Mouse (Mus musculus): ENCODE measurements around the gene Aurka. TPM values are rescaled to one million over a fixed set of nuclear protein-coding genes. Genes with fewer than 3 reads are reported as not detected.

Aurka gene
- polyA plus RNA-seq, 1 experiment from 2014 or later, result 86.6 TPM

DNA sequence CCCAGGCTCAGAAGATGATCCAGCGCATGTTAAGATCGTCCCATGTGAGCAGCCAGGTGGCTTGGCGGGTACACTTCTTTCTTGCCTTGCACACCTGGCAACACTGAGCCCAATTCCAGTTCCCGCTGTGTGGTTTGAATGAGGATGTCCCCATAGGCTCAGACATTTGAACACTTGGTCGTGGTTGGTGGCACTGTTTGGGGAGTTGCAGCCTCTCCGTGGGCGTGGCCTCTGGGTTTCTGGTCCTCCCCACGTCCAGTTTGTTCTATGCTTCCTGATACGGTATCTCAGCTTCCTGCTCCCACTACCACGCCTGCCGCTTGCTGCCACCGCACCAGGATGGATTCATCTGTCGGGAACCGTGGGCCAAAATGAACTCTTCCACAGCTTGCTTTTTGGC is 20.6 kb downstream of the Aurka start:
- peaks cover 25% of the 10 kb centered on the region for H3K36me3 ChIP-seq
- H3K4me2 ChIP-seq, result peak overlapping the region; percentile 91

DNA sequence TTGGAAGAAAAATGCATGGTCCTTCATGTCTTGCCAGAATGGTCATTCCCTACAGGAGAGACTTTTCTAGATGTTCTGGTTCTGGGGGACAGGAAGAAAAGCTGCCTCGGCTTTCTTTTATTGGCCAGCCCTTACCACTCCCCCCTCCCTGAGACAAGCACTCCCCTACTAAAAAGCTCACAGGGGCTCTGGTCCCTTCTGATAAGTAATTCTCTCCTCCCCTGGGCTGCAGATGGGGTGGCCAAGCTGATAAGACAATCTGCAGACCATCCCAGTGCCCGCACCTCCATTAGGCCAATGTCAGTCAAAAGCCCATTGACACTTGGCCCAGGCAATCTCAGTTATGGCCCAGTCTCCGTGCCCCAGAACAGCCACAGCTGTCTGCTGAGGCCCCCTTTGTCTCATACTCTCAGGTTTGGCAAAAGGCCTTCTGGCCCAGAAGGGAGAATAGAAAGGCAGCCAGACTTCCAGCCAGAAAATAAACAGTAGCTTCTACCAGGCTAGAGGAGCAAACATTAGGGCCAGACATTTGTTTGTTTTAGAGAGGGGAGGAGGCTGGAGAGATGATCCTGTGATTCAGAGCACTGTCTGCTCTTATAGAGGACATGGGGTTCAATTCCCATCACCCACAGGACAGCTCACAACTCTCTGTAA is 21.9 kb downstream of the Aurka start:
- Histone ChIP-seq H3K4me2 (peak overlapping the region; percentile 91), H3K9ac (peak overlapping the region; percentile 47), H3K27me3 (replicated peaks) (no peaks in the 10 kb centered on the region), H3K27ac (replicated peaks) (peak overlapping the region; percentile 69), H3K9me3 (peaks cover 1% of the 10 kb centered on the region; the same call in 1 of the 2 replicates), H3K36me3 (peaks cover 12% of the 10 kb centered on the region), H3K4me1 (peaks cover 49% of the 10 kb centered on the region), H3K4me3 (peak overlapping the region; percentile 77)
- ATAC-seq (ENCODE audit: extremely low read depth, insufficient number of reproducible peaks, low FRiP score, low TSS enrichment), result no peak
- WGBS, result 24% methylated on average over 3 of the region's 3 CpGs

More for the DNA sequence above, 20.6 kb downstream of the Aurka start:
- peaks cover 44% of the 10 kb centered on the region for H3K4me1 ChIP-seq
- no peaks in the 10 kb centered on the region for H3K9me3 ChIP-seq
- H3K27ac ChIP-seq (replicated peaks), result 0 out of 2 replicates have a peak overlapping the region, but pooled peaks have one; percentile 69
- WGBS, result 74% methylated on average over 14 of the region's 14 CpGs
- H3K9ac ChIP-seq, result no peak overlapping the region
- no peak for ATAC-seq (ENCODE audit: extremely low read depth, insufficient number of reproducible peaks, low FRiP score, low TSS enrichment)
- H3K27me3 ChIP-seq (replicated peaks), result no peaks in the 10 kb centered on the region
- peak overlapping the region; percentile 77 for H3K4me3 ChIP-seq

DNA sequence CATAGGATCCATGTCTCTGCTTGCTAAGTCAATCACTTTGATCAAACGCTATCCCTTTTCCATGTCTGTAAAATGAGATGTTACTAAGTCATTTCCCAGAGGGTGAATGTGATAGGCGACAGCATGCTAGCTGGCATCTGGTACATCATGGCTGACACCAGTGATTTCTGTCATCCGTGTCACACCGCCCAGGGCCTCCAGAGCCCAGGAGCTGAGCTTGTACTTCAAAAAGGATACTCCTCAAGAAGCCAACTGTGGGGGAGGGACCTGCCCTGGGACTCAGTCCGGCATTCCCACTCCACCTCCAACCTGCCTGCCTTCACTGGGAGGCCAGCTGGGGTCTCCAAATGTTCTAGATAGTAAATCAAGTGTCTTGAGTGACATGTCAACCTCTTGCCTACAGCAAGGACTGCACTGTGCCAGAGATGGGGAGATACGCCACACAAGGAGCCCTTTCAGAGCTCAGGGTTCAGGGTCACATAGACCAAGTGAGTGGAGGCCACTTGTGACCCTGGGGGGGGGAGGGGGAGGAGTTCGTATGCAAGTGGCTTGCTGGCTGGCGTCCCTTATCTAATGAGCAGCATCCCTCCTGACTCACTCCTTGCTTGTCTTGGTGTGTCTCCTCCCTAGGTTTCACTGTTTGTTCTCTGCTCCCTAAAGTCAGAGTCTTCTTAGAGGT is 23.3 kb downstream of the Aurka start:
- 0 out of 2 replicates have a peak, but pooled peaks have one; percentile 5 for ATAC-seq (ENCODE audit: extremely low read depth, insufficient number of reproducible peaks, low FRiP score, low TSS enrichment)

DNA sequence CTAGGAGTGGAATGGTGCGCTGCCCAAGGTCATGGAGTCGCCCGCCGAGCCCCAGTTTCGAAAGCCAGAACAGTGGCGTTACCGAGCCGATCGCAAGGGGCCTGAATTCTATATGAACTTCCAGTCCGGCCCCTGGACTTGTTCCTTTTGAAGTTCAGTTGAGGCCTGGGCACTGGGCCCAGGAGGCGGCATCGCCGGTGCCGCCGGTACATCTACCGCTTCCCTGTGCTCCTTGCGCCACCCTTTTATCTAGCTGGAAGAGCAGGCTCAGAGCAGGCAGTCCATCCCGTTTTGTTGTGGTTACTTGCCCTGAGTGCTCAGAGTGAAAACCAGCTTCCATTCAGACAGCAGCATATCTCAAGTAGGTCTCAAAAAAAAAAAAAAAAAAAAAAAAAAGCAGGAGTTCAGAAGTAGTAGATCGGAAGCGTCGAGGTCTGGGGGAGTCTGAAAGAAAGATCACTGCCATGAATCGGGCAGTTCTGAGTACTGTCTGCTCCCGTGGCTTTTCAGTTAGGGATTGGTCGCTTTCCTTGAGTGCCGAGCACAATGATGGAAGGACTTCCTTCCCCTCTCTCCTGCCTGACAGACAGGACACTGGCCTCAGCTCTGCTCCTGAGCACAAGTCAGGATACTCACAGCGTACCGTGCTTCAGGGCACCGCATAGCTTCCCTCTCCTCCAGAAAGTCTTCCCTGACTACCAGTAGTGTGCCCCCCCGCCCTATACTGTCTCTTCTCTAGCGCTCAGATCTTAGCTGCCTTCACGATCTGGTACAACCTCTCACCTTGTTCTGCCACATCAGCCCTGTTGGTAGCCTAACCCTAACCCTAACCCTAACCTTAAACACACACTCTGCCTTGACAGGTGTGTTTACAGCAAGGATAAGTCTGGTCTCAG is 24.1 kb downstream of the Aurka start:
- H3K4me1 ChIP-seq, result peaks cover 49% of the 10 kb centered on the region
- no peak for ATAC-seq (ENCODE audit: extremely low read depth, insufficient number of reproducible peaks, low FRiP score, low TSS enrichment)
- H3K9ac ChIP-seq, result peak overlapping the region; percentile 87

More for the DNA sequence above, 23.3 kb downstream of the Aurka start:
- peak overlapping the region; percentile 87 for H3K9ac ChIP-seq
- 48% methylated on average over 8 of the region's 8 CpGs for WGBS
- H3K4me2 ChIP-seq, result peak overlapping the region; percentile 91
- H3K27me3 ChIP-seq (replicated peaks), result no peaks in the 10 kb centered on the region
- H3K4me3 ChIP-seq, result peak overlapping the region; percentile 77
- H3K36me3 ChIP-seq, result no peaks in the 10 kb centered on the region
- peaks cover 11% of the 10 kb centered on the region for H3K9me3 ChIP-seq
- peak overlapping the region; percentile 69 for H3K27ac ChIP-seq (replicated peaks)
- peaks cover 49% of the 10 kb centered on the region for H3K4me1 ChIP-seq

DNA sequence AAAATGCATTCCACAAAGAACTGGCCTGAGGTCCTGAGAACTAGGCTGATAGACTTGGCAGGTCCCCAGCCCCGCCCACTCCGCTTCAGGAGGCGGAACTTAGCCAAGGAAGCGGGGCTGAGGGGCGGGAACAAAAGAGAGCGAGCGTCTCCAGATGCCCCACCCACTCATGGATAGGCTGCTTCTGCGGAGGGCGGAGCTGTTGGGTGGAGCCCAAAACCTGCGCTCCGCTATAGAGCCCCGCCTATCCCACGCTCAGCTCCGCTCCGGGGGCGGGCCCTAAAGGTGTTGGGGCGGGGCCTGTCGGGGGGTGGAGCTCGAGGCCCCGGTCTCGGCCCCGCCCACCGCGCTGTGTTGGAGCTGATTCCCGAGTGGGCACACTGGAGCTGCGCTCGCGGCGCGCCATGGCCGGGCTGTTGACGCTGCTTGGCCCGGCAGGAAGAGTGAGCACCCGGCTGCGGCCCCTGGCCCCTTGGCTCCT is 25.0 kb downstream of the Aurka start, which contains the start of gene Fam210b:
Gene Fam210b (plus strand): TSS at position 308 of the 481 bp plus-strand sequence.
- H3K27me3 ChIP-seq (replicated peaks), result no peaks in the 10 kb centered on the region
- H3K9me3 ChIP-seq, result peaks cover 11% of the 10 kb centered on the region
- peaks cover 39% of the 10 kb centered on the region for H3K4me1 ChIP-seq
- peak within 1 kb of the TSS; percentile 67 for H3K27ac ChIP-seq (replicated peaks)
- WGBS, result under 1% methylated on average over 33 of the region's 35 CpGs
- no peaks in the 10 kb centered on the region for H3K36me3 ChIP-seq
- peak; percentile 93 for ATAC-seq (ENCODE audit: extremely low read depth, insufficient number of reproducible peaks, low FRiP score, low TSS enrichment)
- peak within 1 kb of the TSS; percentile 87 for H3K9ac ChIP-seq
- peak within 1 kb of the TSS; percentile 91 for H3K4me2 ChIP-seq
- peak within 1 kb of the TSS; percentile 77 for H3K4me3 ChIP-seq

More for the DNA sequence above, 24.1 kb downstream of the Aurka start:
- Histone ChIP-seq H3K27ac (replicated peaks) (peak overlapping the region; percentile 67), H3K27me3 (replicated peaks) (no peaks in the 10 kb centered on the region), H3K4me2 (peak overlapping the region; percentile 91), H3K9me3 (peaks cover 11% of the 10 kb centered on the region), H3K36me3 (no peaks in the 10 kb centered on the region), H3K4me3 (peak overlapping the region; percentile 77)
- WGBS, result 10% methylated on average over 31 of the region's 31 CpGs

DNA sequence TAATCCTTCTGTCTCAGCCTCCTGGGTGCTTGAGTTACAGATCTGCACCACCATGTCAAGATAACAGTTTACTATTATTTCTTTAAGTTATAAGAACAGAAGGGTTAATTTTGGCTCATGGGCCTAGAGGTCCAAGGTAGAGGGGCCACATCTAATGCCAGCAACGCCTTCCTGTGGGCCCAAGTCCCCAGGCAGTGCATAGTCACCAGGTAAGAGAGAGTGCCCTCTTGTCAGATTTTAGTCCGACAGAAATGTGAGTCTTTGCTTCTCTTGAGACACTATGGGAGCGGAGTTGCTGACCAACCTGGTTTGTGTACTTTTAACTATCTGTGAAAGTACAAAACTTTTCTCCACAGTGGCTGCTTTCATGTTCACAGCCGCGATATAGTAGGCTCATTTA is 25.7 kb downstream of the Aurka start:
- Histone ChIP-seq H3K9ac (0 out of 2 replicates have a peak overlapping the region, but pooled peaks have one; percentile 1), H3K4me2 (peak overlapping the region; percentile 91), H3K36me3 (no peaks in the 10 kb centered on the region), H3K4me1 (peaks cover 35% of the 10 kb centered on the region), H3K9me3 (peaks cover 11% of the 10 kb centered on the region), H3K27ac (replicated peaks) (peak overlapping the region; percentile 66), H3K4me3 (peak overlapping the region; percentile 77), H3K27me3 (replicated peaks) (no peaks in the 10 kb centered on the region)
- no peak for ATAC-seq (ENCODE audit: extremely low read depth, insufficient number of reproducible peaks, low FRiP score, low TSS enrichment)
- WGBS, result 35% methylated on average over 5 of the region's 5 CpGs

DNA sequence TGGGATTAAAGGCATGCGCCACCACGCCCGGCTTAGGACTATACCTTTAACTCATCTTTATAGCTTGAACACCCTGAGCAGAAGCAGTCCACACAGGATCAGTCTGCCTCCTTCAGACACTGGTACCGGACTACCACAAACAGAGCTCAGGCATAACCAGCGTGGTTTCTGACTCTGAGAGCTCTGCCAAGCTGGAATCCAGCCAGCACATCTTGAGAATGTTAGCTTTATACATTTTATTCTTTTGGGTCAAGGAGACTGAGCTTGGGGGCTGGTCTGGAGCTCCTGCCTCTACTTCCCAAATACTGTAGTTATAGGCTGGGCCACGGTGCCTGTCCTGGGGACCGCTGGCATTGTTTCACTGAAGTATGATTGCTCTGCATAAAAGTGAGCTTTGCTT is 26.6 kb downstream of the Aurka start:
- no peak overlapping the region for H3K4me3 ChIP-seq
- no peak for ATAC-seq (ENCODE audit: extremely low read depth, insufficient number of reproducible peaks, low FRiP score, low TSS enrichment)
- H3K4me1 ChIP-seq, result peaks cover 32% of the 10 kb centered on the region
- H3K27me3 ChIP-seq (replicated peaks), result no peaks in the 10 kb centered on the region
- no peak overlapping the region for H3K4me2 ChIP-seq
- 91% methylated on average over 7 of the region's 7 CpGs for WGBS
- no peak overlapping the region for H3K27ac ChIP-seq (replicated peaks)
- no peaks in the 10 kb centered on the region for H3K36me3 ChIP-seq
- H3K9me3 ChIP-seq, result peaks cover 11% of the 10 kb centered on the region
- H3K9ac ChIP-seq, result no peak overlapping the region

DNA sequence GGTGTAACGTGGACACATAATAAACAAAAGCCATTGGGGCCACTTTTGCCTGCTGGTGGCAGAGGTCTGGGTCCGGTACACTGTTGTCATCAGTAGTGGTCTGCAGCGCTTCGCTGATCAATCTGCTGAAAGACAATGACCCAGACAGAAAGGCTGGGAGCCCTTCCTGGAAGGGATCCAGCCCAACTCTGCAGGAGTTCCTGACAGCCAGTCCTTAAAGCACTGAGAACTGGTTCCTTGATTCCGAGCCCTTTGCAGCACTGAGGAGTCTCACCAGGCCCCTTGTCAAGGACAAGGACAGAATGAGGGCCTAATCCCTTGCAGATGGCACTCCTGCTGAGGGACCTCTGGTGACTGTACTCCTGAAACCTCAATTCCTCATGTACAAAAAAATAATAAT is 28.7 kb downstream of the Aurka start:
- Histone ChIP-seq H3K27ac (replicated peaks) (no peak overlapping the region), H3K36me3 (no peaks in the 10 kb centered on the region), H3K9me3 (peaks cover 11% of the 10 kb centered on the region), H3K4me2 (no peak overlapping the region), H3K4me1 (peaks cover 10% of the 10 kb centered on the region), H3K4me3 (no peak overlapping the region), H3K9ac (no peak overlapping the region), H3K27me3 (replicated peaks) (no peaks in the 10 kb centered on the region)
- WGBS, result 45% methylated on average over 5 of the region's 5 CpGs
- ATAC-seq (ENCODE audit: extremely low read depth, insufficient number of reproducible peaks, low FRiP score, low TSS enrichment), result no peak

DNA sequence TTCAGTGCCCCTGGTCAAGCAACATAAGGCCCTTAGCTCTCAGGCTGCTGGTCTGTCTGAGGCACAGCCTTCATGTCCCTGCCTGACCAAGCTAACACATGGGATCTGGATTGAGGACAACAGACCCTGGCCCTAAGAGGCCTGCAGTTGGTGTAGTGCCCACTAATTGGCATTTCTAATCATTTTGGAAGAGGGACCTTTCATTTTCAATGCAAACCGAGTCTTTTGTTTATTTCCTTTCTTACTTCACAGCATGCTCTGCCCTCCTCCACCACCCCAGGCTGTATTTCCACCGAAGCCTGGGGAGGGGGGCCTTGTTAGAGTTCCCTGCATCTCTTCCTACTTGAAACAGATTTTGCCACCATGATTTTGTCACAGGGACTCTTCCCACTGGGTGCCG is 29.4 kb downstream of the Aurka start:
- Histone ChIP-seq H3K9me3 (peaks cover 11% of the 10 kb centered on the region), H3K4me2 (no peak overlapping the region), H3K4me3 (no peak overlapping the region), H3K36me3 (no peaks in the 10 kb centered on the region), H3K9ac (no peak overlapping the region), H3K27ac (replicated peaks) (no peak overlapping the region), H3K4me1 (peaks cover 7% of the 10 kb centered on the region), H3K27me3 (replicated peaks) (no peaks in the 10 kb centered on the region)
- WGBS, result 48% methylated on average over 3 of the region's 3 CpGs
- no peak for ATAC-seq (ENCODE audit: extremely low read depth, insufficient number of reproducible peaks, low FRiP score, low TSS enrichment)

DNA sequence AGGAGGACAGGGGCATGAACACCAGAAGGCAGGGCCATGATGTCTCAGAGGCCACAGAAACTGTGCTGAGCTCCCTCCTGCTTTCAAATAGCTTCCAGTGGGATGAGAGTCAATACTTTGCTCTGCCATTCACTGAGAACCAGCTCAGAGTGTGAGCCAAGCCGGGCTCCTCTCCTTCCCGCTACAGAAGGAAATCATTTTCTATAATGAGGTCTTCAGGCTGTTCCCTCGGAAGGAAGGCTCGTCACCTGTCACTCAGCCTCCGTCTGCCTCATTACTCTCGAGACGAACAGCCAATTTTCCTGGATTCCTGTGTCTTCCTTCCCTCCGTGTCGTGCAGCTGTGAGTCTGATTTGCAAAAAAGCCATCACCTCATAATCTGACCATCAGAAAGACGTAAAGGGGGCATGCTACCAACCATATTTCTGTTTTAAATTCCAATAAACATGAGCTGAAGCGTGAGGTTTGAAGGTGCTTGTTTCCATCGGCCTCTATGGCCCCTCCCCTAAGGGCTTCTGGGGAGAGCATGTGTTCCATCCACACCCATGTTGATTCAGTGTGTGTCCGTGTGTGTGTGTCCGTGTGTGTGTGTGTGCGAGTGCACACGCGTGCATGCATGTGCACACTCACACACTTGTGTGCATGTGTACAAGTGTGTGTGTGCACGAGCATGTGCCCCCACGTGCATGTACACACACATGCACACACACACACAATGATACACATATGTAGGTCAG is 32.0 kb downstream of the Aurka start:
- H3K4me1 ChIP-seq, result no peaks in the 10 kb centered on the region
- H3K9ac ChIP-seq, result no peak overlapping the region
- H3K4me3 ChIP-seq, result no peak overlapping the region
- no peaks in the 10 kb centered on the region for H3K36me3 ChIP-seq
- WGBS, result 81% methylated on average over 19 of the region's 19 CpGs
- H3K27ac ChIP-seq (replicated peaks), result no peak overlapping the region
- no peak for ATAC-seq (ENCODE audit: extremely low read depth, insufficient number of reproducible peaks, low FRiP score, low TSS enrichment)
- H3K9me3 ChIP-seq, result peaks cover 10% of the 10 kb centered on the region
- H3K4me2 ChIP-seq, result no peak overlapping the region
- H3K27me3 ChIP-seq (replicated peaks), result 0 out of 2 replicates have a peak, but pooled peaks cover 2% of the 10 kb centered on the region

Data from heart, embryonic 13.5 days (tissue).